Mouse (Mus musculus): ENCODE data around the gene Mrpl38.
"Not testable (repeated sequence)": the region's sequence is repeated elsewhere in the genome, so short reads cannot be mapped to it uniquely, and the experiment has no call there.

The Mrpl38 gene

GRCm38 (mm10) chr11:116093771-116094565 lies 44.7 kb downstream of the Mrpl38 start:
- DNase-seq (ENCODE audit: low spot score) = no peak

- not testable (repeated sequence) for DNase-seq (ENCODE audit: low spot score)
Measured at GRCm38 (mm10) chr11:116092959-116093358, 45.7 kb downstream of the Mrpl38 start.

GRCm38 (mm10) chr11:116091591-116091990 lies 47.1 kb downstream of the Mrpl38 start:
- DNase-seq (ENCODE audit: low spot score) = no peak

GRCm38 (mm10) chr11:116089545-116089944 lies 49.1 kb downstream of the Mrpl38 start:
- no peak for DNase-seq (ENCODE audit: low spot score)

- no peak for DNase-seq (ENCODE audit: low spot score)
Measured at GRCm38 (mm10) chr11:116088741-116089394, 49.8 kb downstream of the Mrpl38 start.

GRCm38 (mm10) chr11:116088188-116088587 lies 50.5 kb downstream of the Mrpl38 start:
- DNase-seq (ENCODE audit: low spot score) = no peak

- DNase-seq (ENCODE audit: low spot score) = peak; percentile 90
Measured at GRCm38 (mm10) chr11:116087194-116088130, 51.2 kb downstream of the Mrpl38 start.

GRCm38 (mm10) chr11:116086258-116087193 lies 52.1 kb downstream of the Mrpl38 start, which contains the start of gene Wbp2:
Wbp2 (minus strand) TSS chr11:116086995.
- peak; percentile 99 for DNase-seq (ENCODE audit: low spot score)

GRCm38 (mm10) chr11:116084166-116084565 lies 54.5 kb downstream of the Mrpl38 start:
- DNase-seq (ENCODE audit: low spot score) = no peak

GRCm38 (mm10) chr11:116083096-116083672 lies 55.5 kb downstream of the Mrpl38 start:
- DNase-seq (ENCODE audit: low spot score) = no peak

All from embryo, embryonic 10.5 days (tissue).